8 mouse cellular contexts compared by ENCODE assay signal in genomic region chr13:54282861-54283206, GRCm38 (mm10).
DNase-seq lines count a peak whose midpoint lies in the region; ATAC-seq and TF ChIP-seq lines count a peak whose summit lies in the region.

No protein-coding gene starts in this region.

- H3K9ac ChIP-seq in heart, postnatal 0 days (replicated peaks; ENCODE audit: low read depth, low read length): no peak overlapping the region
- H3K9ac ChIP-seq in limb, embryonic 12.5 days (replicated peaks): no peak overlapping the region
- no peak overlapping the region for H3K9ac ChIP-seq in neural tube, embryonic 15.5 days (replicated peaks)

- no peak overlapping the region for H3K27ac ChIP-seq in heart, postnatal 0 days (ENCODE audit: low read depth)
- H3K27ac ChIP-seq in limb, embryonic 12.5 days: no peak overlapping the region
- H3K27ac ChIP-seq in neural tube, embryonic 15.5 days (replicated peaks): no peak overlapping the region

- H3K36me3 ChIP-seq in heart, postnatal 0 days (replicated peaks; ENCODE audit: control insufficient read depth, insufficient read depth, low read length): no peaks in the 10 kb centered on the region
- no peaks in the 10 kb centered on the region for H3K36me3 ChIP-seq in limb, embryonic 12.5 days
- no peaks in the 10 kb centered on the region for H3K36me3 ChIP-seq in neural tube, embryonic 15.5 days

- H3K4me3 ChIP-seq in heart, postnatal 0 days (ENCODE audit: low read depth, low read length): no peak overlapping the region
- H3K4me3 ChIP-seq in limb, embryonic 12.5 days (replicated peaks): peak overlapping the region; percentile 27
- 0 out of 2 replicates have a peak overlapping the region, but pooled peaks have one; percentile 1 for H3K4me3 ChIP-seq in neural tube, embryonic 15.5 days (replicated peaks)

- H3K9me3 ChIP-seq in heart, postnatal 0 days (replicated peaks; ENCODE audit: control insufficient read depth, low read length): no peaks in the 10 kb centered on the region
- H3K9me3 ChIP-seq in limb, embryonic 12.5 days: peaks cover 3% of the 10 kb centered on the region; the same call in 1 of the 2 replicates
- H3K9me3 ChIP-seq in neural tube, embryonic 15.5 days (replicated peaks): no peaks in the 10 kb centered on the region

- peaks cover 6% of the 10 kb centered on the region; the same call in 1 of the 2 replicates for H3K27me3 ChIP-seq in heart, postnatal 0 days (ENCODE audit: control insufficient read depth, insufficient read depth, low read length)
- peaks cover 45% of the 10 kb centered on the region for H3K27me3 ChIP-seq in limb, embryonic 12.5 days
- no peaks in the 10 kb centered on the region for H3K27me3 ChIP-seq in neural tube, embryonic 15.5 days (replicated peaks)

- TF ChIP-seq CTCF in heart, postnatal 0 days (IDR thresholded peaks at IDR 0.05; ENCODE audit: low read depth): no peak

- H3K4me2 ChIP-seq in heart, postnatal 0 days (ENCODE audit: low read depth, low read length): peak overlapping the region; percentile 50
- H3K4me2 ChIP-seq in limb, embryonic 12.5 days: peak overlapping the region; percentile 53
- H3K4me2 ChIP-seq in neural tube, embryonic 15.5 days: peak overlapping the region; percentile 45

- WGBS in heart, postnatal 0 days: 7% methylated on average over 10 of the region's 10 CpGs
- 1% methylated on average over 10 of the region's 10 CpGs for WGBS in limb, embryonic 12.5 days
- under 1% methylated on average over 10 of the region's 10 CpGs for WGBS in neural tube, embryonic 15.5 days

- no peak for ATAC-seq in heart, postnatal 0 days (ENCODE audit: insufficient read depth, low read depth)
- no peak for ATAC-seq in limb, embryonic 12.5 days (ENCODE audit: insufficient number of reproducible peaks, insufficient read depth, low FRiP score, low TSS enrichment, low read depth)
- 0 out of 2 replicates have a peak, but pooled peaks have one; percentile 35 for ATAC-seq in neural tube, embryonic 15.5 days (ENCODE audit: low FRiP score)
- no peak for ATAC-seq in erythroid progenitor cell, adult 5-6 weeks (replicated peaks; ENCODE audit: low FRiP score, poor library complexity, severe bottlenecking)

- peaks cover 10% of the 10 kb centered on the region for H3K4me1 ChIP-seq in heart, postnatal 0 days (ENCODE audit: control insufficient read depth, insufficient read depth)
- H3K4me1 ChIP-seq in limb, embryonic 12.5 days (replicated peaks): peaks cover 17% of the 10 kb centered on the region
- peaks cover 21% of the 10 kb centered on the region for H3K4me1 ChIP-seq in neural tube, embryonic 15.5 days

- peak; percentile 6 to 22 for DNase-seq in adrenal gland, postnatal 36 days
- no peak for DNase-seq in adrenal gland, adult (ENCODE audit: inconsistent age in 2 of 2, low spot score in 1 of 2)
- DNase-seq in brain, adult 2 months (ENCODE audit: low read depth, low spot score): peak; percentile 73
- no peak for DNase-seq in heart, postnatal 0 days (ENCODE audit: low spot score)
- no peak for DNase-seq in ovary, adult 18-20 months (ENCODE audit: low spot score)

- TF ChIP-seq EP300 in heart, postnatal 0 days (IDR thresholded peaks at IDR 0.05; ENCODE audit: low read depth): no peak

Comparison
In these comparisons a context has a peak if more than half of its experiments do, and no peak if none do; other contexts are left out.
1. DNase-seq: peak in adrenal gland, postnatal 36 days (2 of 2) and brain, adult 2 months (single experiment); none in adrenal gland, adult (0 of 2), heart, postnatal 0 days (single experiment) and ovary, adult 18-20 months (single experiment).
2. Peak in every context shown above with its lines, with median percentiles within 50 percentile points of each other: H3K4me2 ChIP-seq.